Mouse (Mus musculus) thymus, postnatal 10 days (tissue): Measurements from ENCODE around the gene Olfr399.

Experiments
- DNase-seq, 2 experiments: peaks; one replicate each; pipeline ENCODE4 v3.0.0; 2021; ENCODE audit warnings: low spot score in 2 of 2

Olfr399 gene

DNA sequence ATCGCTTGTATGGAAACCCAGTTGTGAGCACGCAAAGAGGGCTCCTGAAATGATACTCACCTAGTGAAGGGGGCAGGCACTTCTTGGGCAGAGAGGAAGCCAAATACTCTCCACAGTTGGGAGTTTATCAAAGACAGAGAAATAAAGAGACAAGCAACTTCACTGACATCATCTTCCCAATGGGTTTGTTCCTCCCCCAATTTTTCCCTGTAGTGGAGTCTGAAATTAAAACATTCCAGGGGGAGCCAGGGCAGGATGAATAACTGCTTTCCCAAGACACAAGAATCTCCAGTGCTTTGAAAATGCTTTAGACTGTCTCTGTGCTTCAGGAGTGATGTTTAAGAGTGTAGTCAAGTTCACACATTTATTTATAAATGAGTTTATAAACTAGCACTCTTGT, at the start of gene Olfr399, which contains the start of gene Olfr139:
Gene Olfr399 (minus strand): TSS at position 165 of the 400 bp plus-strand sequence.
Gene Olfr139 (minus strand): TSS at position 101 of the 400 bp plus-strand sequence.
- no peak for DNase-seq

DNA sequence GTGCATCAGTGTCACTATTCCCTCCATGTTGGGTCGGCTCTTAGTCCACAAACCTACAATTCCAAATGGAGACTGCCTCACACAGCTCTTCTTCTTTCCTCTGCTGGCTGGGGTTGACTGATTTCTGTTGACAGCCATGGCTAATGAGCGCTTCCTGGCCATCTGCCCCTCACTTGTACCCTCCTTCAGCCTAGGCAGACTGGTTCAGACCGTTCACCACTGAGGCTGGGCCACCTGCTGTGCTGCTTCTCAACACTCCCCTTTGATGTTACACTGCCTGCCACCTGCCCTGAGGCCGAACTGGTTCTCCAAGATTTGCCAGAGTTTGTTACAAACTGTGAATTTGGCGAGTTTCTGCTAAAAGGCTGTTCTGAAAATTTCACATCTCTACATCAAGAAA, 48.7 kb upstream of the Olfr399 start:
- no peak for DNase-seq

GRCm38 (mm10) chr11:74101507-74101906, 45.1 kb upstream of the Olfr399 start:
- no peak for DNase-seq

- DNase-seq = no peak
Measured at GRCm38 (mm10) chr11:74100724-74101123, 44.3 kb upstream of the Olfr399 start.

GRCm38 (mm10) chr11:74069655-74070054, 13.2 kb upstream of the Olfr399 start, which contains the start of gene Zfp616:
TSS of gene Zfp616 (plus strand) at chr11:74069955.
- no peak for DNase-seq

GRCm38 (mm10) chr11:74051347-74051746, 5.1 kb downstream of the Olfr399 start:
- DNase-seq = no peak
